Mouse (Mus musculus): ENCODE data around the gene A730046J19Rik.

A730046J19Rik gene

DNA sequence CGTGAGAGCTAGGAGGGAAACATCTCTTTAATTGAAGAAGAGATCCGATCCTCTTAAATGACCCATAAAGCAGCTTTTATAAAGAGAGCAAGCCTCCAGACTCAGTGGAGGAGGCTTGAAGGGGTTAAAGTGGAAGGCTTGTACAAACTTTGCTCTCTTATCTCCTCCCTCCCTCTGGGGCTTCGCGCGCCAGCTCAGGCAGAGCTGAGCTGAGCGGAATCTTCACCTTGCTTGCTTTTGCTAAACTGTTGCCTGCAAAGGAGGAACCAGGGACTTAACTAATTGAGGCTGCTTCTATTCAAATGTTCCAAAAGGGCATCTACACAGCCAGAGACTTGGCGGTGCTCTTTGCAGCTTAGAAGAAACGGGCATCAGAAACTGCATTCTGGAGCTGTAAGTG lies at the start of gene A730046J19Rik:
TSS of gene A730046J19Rik (plus strand) at position 173 of the 400 bp plus-strand sequence.
- in situ Hi-C loops (cut with MboI; ENCODE audit: low sequenced_read_pairs), result no loop called here

DNA sequence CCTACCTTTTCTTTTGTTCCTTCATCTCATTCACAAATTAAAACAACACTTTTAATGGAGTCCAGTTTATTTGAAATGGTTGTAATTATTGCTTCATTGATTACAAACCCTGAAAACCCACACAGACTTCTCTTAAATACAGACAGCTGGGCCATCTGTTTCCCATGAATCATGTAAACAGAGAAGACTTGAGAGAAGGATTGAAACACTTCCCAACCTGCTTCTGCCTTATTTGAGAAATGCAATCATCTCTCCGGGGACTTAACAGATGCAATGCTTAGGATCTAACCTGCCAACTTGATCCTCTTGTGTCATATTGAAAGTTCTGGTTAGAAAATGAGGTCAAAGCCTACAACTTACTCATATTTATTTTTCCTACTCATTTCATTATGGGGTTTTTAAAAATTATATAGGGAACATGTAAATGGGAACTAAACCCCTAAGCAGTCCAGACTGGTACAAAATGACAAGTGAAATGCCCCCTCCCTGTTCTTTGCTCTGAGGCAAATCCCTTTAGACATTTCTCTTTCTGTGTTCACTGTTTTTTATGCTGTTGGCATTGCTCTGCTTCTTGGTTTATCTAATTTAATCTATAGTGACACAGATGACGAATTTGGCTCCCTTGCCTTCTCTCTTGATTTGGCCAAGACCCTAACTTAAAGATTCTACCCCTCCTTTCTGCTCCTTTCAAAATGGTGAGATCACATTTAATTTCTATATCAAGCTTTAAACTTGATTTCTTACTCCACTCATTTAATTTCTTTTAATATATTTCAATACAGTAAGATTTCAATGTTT lies 48.7 kb upstream of the A730046J19Rik start:
- in situ Hi-C loops (cut with MboI; ENCODE audit: low sequenced_read_pairs), result no loop called here

DNA sequence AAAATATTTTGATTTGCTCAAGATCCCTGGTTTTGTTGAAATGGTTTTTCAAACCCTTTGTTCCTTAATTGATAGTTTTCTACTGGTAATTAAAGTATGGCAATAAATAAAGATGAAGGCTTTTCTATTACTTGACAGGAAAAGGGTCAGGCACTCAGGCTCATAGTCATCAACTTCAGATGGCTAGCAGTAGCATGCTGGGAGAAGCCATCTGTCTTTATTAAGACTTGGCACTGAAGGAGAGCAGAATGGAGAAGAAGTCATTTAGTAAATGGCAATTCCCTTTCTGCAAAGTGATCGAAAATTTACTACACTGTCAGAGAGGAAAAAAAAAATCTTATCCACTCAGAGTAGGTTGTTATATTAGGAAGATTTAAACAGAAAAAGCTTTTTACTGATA lies 17.2 kb upstream of the A730046J19Rik start:
- in situ Hi-C loops (cut with MboI; ENCODE audit: low sequenced_read_pairs), result no loop called here

DNA sequence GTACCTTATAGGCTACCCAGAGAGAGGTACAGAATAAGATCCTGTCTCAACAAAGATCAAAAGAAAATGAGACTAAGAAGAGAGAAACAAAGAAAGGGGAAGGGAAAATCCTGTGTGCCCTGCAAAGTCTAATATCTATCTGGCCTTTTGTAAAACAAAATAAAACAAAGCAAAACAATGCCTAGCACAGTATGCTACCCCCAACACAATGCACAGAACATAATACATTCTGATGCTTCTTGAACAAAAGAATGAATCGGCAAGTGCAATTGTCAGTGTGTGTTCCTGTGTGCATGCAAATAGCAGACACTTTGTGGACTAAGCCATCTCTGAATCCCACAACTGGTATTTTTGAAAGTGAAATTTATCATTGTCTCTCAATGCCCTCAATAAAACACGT lies 3.5 kb upstream of the A730046J19Rik start:
- in situ Hi-C loops (cut with MboI; ENCODE audit: low sequenced_read_pairs), result no loop called here

DNA sequence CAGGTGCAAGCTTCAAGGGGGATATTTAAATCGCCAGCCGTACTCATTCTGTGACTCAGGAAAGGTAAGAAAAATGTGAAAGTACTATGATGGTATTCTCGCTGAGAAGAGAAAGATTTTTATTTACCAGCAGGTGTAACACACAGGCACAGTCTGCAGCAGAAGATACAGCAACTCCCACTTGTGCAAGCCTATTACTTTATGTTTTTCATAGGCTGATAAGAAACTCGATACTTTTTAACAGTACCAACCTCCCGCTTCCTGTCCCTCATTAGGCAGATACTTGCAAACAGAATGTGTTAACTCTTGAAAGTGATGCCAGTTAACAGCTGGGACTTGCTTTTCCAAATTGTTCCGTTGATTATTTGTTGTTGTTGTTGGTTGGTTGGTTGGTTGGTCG lies 616 bp downstream of the A730046J19Rik start:
- in situ Hi-C loops (cut with MboI; ENCODE audit: low sequenced_read_pairs), result no loop called here

DNA sequence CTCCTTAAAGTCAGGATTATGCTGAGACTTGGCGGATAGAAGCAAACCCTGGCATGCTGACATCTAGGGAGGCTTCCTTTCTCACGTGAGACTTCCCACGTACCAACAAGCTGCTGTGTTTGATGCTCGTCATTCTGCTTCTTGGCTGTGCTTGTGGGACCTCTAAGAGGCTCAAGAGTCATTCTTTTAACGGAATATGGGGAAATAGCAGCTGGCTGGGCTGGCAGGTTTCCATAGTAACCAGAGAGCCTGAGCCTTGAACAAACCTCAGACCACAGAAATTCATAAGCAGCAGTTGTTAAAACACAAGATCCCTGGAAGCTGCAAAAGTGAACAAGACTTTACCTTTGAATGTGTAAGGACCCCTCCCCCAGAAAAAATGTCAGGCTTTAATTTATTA lies 9.4 kb downstream of the A730046J19Rik start:
- in situ Hi-C loops (cut with MboI; ENCODE audit: low sequenced_read_pairs), result no loop called here
